Mouse (Mus musculus) MEL (cell line): ENCODE measurements around the gene Rpl9-ps6. TPM values are rescaled to one million over a fixed set of nuclear protein-coding genes. Genes with fewer than 3 reads are reported as not detected.

Experiments used
- DNase-seq: peaks from one replicate; pipeline ENCODE4 v3.0.0; 2011; ENCODE audit warnings: low read depth, low spot score
- H3K27ac ChIP-seq: 2 replicates; pipeline ENCODE4 v1.5.1; 2012; ENCODE audit warnings: low read depth, mild to moderate bottlenecking, control low read depth, low read length, moderate library complexity; ENCODE audit not compliant: control insufficient read depth
- H3K27me3 ChIP-seq, 2 experiments: fragments of 150-350 bp in 1 of 2; sonication (generic) in 1 of 2; 2 replicates each; pipeline ENCODE4 v1.6.1; 2012; ENCODE audit warnings: low read length in 2 of 2, mild to moderate bottlenecking in 2 of 2, improper control_type of control experiment in 1 of 2, moderate library complexity in 1 of 2; ENCODE audit not compliant: insufficient read depth in 2 of 2, control insufficient read depth in 1 of 2
- H3K36me3 ChIP-seq, 2 experiments: 2 replicates each; pipeline ENCODE4 v1.6.1; 2012 to 2014; ENCODE audit warnings: low read length in 2 of 2, improper control_type of control experiment in 1 of 2, inconsistent platforms in 1 of 2, mild to moderate bottlenecking in 1 of 2; ENCODE audit not compliant: insufficient read depth in 2 of 2, control insufficient read depth in 1 of 2
- H3K4me1 ChIP-seq, 2 experiments: fragments of 150-350 bp in 1 of 2; sonication (generic) in 1 of 2; 2 replicates each; pipeline ENCODE4 v1.6.1; 2012; ENCODE audit warnings: low read length in 2 of 2, improper control_type of control experiment in 1 of 2, mild to moderate bottlenecking in 1 of 2; ENCODE audit not compliant: insufficient read depth in 2 of 2, control insufficient read depth in 1 of 2
- H3K4me3 ChIP-seq, 2 experiments: fragments of 150-350 bp in 1 of 2; sonication (generic) in 1 of 2; 2 replicates each; pipeline ENCODE4 v1.5.1; 2012; ENCODE audit warnings: low read depth in 2 of 2, low read length in 2 of 2, mild to moderate bottlenecking in 2 of 2, moderate library complexity in 2 of 2, control low read depth in 1 of 2, improper control_type of control experiment in 1 of 2; ENCODE audit not compliant: control insufficient read depth in 1 of 2, insufficient read depth in 1 of 2
- H3K79me2 ChIP-seq: 2 replicates; pipeline ENCODE4 v1.6.1; 2012; ENCODE audit warnings: mild to moderate bottlenecking, low read length, moderate library complexity; ENCODE audit not compliant: control insufficient read depth, poor library complexity, insufficient read depth
- H3K9ac ChIP-seq: 2 replicates; pipeline ENCODE4 v1.6.1; 2012; ENCODE audit warnings: low read depth, mild to moderate bottlenecking, control low read depth, low read length, moderate library complexity; ENCODE audit not compliant: control insufficient read depth, poor library complexity, severe bottlenecking
- H3K9me3 ChIP-seq: fragments of 150-350 bp; sonication (generic); replicated peaks from 2 replicates; pipeline ENCODE4 v1.6.1; 2012; ENCODE audit warnings: mild to moderate bottlenecking, low read length, improper control_type of control experiment, moderate library complexity; ENCODE audit not compliant: insufficient read depth
- BHLHE40 ChIP-seq: IDR thresholded peaks from 2 replicates; pipeline ENCODE4 v1.6.1; 2012; ENCODE audit warnings: low read depth, mild to moderate bottlenecking, inconsistent platforms, low read length, improper control_type of control experiment, borderline replicate concordance
- E2F4 ChIP-seq: IDR thresholded peaks from 2 replicates; pipeline ENCODE4 v1.6.1; 2011; ENCODE audit warnings: low read depth, low read length, improper control_type of control experiment, borderline replicate concordance
- ETS1 ChIP-seq: IDR thresholded peaks from 2 replicates; pipeline ENCODE4 v1.6.1; 2012; ENCODE audit warnings: low read depth, mild to moderate bottlenecking, inconsistent platforms, low read length, improper control_type of control experiment, moderate library complexity
- GABPA ChIP-seq: IDR thresholded peaks from 2 replicates; pipeline ENCODE4 v1.6.1; 2012; ENCODE audit warnings: low read depth, mild to moderate bottlenecking, inconsistent platforms, low read length, improper control_type of control experiment, moderate library complexity
- GATA1 ChIP-seq: IDR thresholded peaks from 2 replicates; pipeline ENCODE4 v1.6.1; 2011; ENCODE audit warnings: low read depth, low read length, improper control_type of control experiment
- MAZ ChIP-seq: IDR thresholded peaks from 2 replicates; pipeline ENCODE4 v1.6.1; 2012; ENCODE audit warnings: low read depth, mild to moderate bottlenecking, inconsistent platforms, low read length, improper control_type of control experiment
- MYB ChIP-seq: IDR thresholded peaks from 2 replicates; pipeline ENCODE4 v1.6.1; 2011; ENCODE audit warnings: mild to moderate bottlenecking, low read depth, low read length, improper control_type of control experiment
- POLR2AphosphoS2 ChIP-seq: IDR thresholded peaks from 2 replicates; pipeline ENCODE4 v1.6.1; 2011; ENCODE audit warnings: low read length, improper control_type of control experiment
- RAD21 ChIP-seq: IDR thresholded peaks from 2 replicates; pipeline ENCODE4 v1.6.1; 2011; ENCODE audit warnings: mild to moderate bottlenecking, low read depth, low read length, improper control_type of control experiment
- RCOR1 ChIP-seq: IDR thresholded peaks from 2 replicates; pipeline ENCODE4 v1.6.1; 2012; ENCODE audit warnings: low read depth, mild to moderate bottlenecking, inconsistent platforms, low read length, improper control_type of control experiment
- SIN3A ChIP-seq: IDR thresholded peaks from 2 replicates; pipeline ENCODE4 v1.6.1; 2012; ENCODE audit warnings: low read length, improper control_type of control experiment, inconsistent platforms
- SMC3 ChIP-seq: IDR thresholded peaks from 2 replicates; pipeline ENCODE4 v1.6.1; 2011; ENCODE audit warnings: low read depth, low read length, improper control_type of control experiment
- TAL1 ChIP-seq: IDR thresholded peaks from 2 replicates; pipeline ENCODE4 v1.6.1; 2012; ENCODE audit warnings: mild to moderate bottlenecking, inconsistent platforms, low read length, moderate library complexity, mixed read lengths
- TBP ChIP-seq: IDR thresholded peaks from 2 replicates; pipeline ENCODE4 v1.8.0; 2011; ENCODE audit warnings: low read depth, low read length, improper control_type of control experiment
- TCF12 ChIP-seq: IDR thresholded peaks from 2 replicates; pipeline ENCODE4 v1.6.1; 2014; ENCODE audit warnings: low read depth, mild to moderate bottlenecking, inconsistent platforms, low read length, improper control_type of control experiment, moderate library complexity
- USF1 ChIP-seq: IDR thresholded peaks from 2 replicates; pipeline ENCODE4 v1.6.1; 2014; ENCODE audit warnings: low read depth, mild to moderate bottlenecking, inconsistent platforms, low read length, improper control_type of control experiment, moderate library complexity
- USF2 ChIP-seq, 2 experiments: IDR thresholded peaks; 2 replicates each; pipeline ENCODE4 v1.6.1; 2011 to 2012; ENCODE audit warnings: improper control_type of control experiment in 2 of 2, low read length in 2 of 2, borderline replicate concordance in 1 of 2, inconsistent platforms in 1 of 2, low read depth in 1 of 2, mild to moderate bottlenecking in 1 of 2; ENCODE audit not compliant: insufficient read depth in 1 of 2
- ZC3H11A ChIP-seq: IDR thresholded peaks from 2 replicates; pipeline ENCODE4 v1.6.1; 2012; ENCODE audit warnings: low read depth, mild to moderate bottlenecking, inconsistent platforms, low read length, improper control_type of control experiment
- ZMIZ1 ChIP-seq: IDR thresholded peaks from 2 replicates; pipeline ENCODE4 v1.6.1; 2012; ENCODE audit warnings: low read depth, mild to moderate bottlenecking, inconsistent platforms, low read length, improper control_type of control experiment, moderate library complexity
- ZNF384 ChIP-seq: IDR thresholded peaks from 2 replicates; pipeline ENCODE4 v1.6.1; 2012; ENCODE audit warnings: low read depth, mild to moderate bottlenecking, inconsistent platforms, low read length, improper control_type of control experiment
- polyA plus RNA-seq, 2 experiments: library from polyadenylated mRNA; stranded (reverse) in 1 of 2; unstranded in 1 of 2; fragments of >175 nt in 1 of 2; fragments of >200 nt in 1 of 2; gene quantifications; 2 replicates each; pipeline versions ENCODE4 v1.2.1 to v1.2.4; 2012; ENCODE audit warnings: low replicate concordance in 2 of 2, low read depth in 1 of 2; ENCODE audit not compliant: insufficient read length in 2 of 2, insufficient read depth in 1 of 2, missing spikeins in 1 of 2
- total RNA-seq: library from RNA; depleted of rRNA; stranded (reverse); fragments of 300-350 nt; gene quantifications from 2 replicates; pipeline ENCODE4 v1.2.3, GENCODE M21; 2012

The Rpl9-ps6 gene
- total and polyA plus RNA-seq, 3 experiments = 95.5 to 161 TPM; not detected in 1

DNA sequence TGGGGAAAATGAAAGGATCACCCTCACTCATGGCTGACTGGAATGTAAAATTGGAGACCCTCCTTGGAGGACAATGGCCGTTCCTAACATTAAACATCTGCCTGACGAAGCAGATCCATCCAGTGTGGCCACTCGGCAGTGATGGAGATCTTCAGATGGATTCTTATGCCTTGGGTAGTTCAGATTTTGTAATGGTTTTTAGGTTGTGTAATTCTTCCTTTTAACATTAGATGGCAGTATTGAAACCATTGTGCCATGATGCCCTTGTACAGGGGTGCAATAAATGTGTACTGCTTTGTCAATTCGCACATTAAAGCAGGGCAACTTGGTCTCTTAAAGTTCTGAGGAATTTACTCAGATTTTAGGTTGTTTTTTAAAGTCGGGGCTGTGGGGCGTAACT lies 35.0 kb upstream of the Rpl9-ps6 start (continued):
- peak; percentile 47 for TF ChIP-seq SMC3

DNA sequence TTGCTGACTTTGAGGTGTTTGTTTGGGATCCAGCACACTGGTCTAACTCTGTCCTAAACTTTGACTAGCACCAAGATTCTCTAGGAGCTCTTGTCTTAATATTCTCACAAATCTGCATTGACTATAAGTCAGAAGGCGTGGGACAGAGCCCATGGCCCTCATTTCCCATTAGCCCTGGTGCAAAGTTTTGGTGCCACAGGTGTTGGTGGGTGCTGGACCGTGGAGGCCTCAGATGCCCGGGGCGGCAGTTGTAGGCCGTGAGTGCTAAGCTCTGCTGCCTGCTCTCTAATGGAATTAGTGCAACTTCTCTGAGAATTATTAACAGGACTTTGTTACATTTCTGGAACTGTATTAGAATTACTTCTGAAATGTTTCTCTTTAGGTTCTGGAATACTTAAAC lies 31.6 kb upstream of the Rpl9-ps6 start:
- no peaks in the 10 kb centered on the region for H3K9me3 ChIP-seq
- peaks cover 72% of the 10 kb centered on the region for H3K79me2 ChIP-seq
- peaks cover 60 to 61% of the 10 kb centered on the region in 2 experiments for H3K36me3 ChIP-seq
- H3K4me1 ChIP-seq = peaks cover 14 to 15% of the 10 kb centered on the region in 2 experiments
- H3K27me3 ChIP-seq = no peaks in the 10 kb centered on the region
- TF ChIP-seq USF2 (IDR thresholded peaks at IDR 0.05; ENCODE audit: borderline replicate concordance in 1 of 2, insufficient read depth in 1 of 2, low read depth in 1 of 2, low read length in 2 of 2) (no peak), MYB (no peak), MAZ (no peak), ETS1 (no peak), USF1 (no peak), SIN3A (no peak)
- no peak overlapping the region for H3K4me3 ChIP-seq
- no peak for DNase-seq
- no peak overlapping the region for H3K9ac ChIP-seq
- H3K27ac ChIP-seq = 0 out of 2 replicates have a peak overlapping the region, but pooled peaks have one; percentile 10

DNA sequence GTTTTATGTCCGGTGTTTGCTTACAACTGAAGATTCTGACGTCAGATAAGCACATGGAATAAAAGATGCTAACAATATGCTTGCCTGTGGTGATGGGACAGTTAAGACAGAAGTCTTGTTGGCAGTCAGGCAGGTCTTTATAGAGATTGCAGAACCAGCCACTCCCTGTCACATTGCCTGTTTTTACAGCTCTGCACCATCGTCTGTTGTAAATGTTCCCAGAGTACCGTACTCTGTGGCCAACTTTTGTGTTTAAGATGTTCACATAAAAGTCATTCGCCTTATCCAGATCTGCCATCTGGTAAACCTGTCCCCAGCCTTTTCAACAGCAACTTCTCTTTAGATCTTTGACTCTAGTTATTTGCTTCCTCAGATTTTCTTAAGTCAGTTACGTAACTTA lies 31.0 kb upstream of the Rpl9-ps6 start:
- Histone ChIP-seq H3K79me2 (peaks cover 75% of the 10 kb centered on the region), H3K36me3 (peaks cover 66 to 67% of the 10 kb centered on the region in 2 experiments), H3K4me1 (peaks cover 15 to 18% of the 10 kb centered on the region in 2 experiments), H3K9ac (no peak overlapping the region), H3K27ac (no peak overlapping the region), H3K27me3 (no peaks in the 10 kb centered on the region), H3K9me3 (no peaks in the 10 kb centered on the region), H3K4me3 (no peak overlapping the region)
- TF ChIP-seq GABPA (no peak), E2F4 (no peak), ZNF384 (no peak), TBP (no peak), SIN3A (peak; percentile 25; the same call in 1 of the 2 replicates), GATA1 (peak; percentile 45), TAL1 (peak; percentile 27; the same call in 1 of the 2 replicates), RAD21 (no peak), POLR2AphosphoS2 (no peak), ZMIZ1 (no peak), ZC3H11A (no peak), TCF12 (0 out of 2 replicates have a peak, but pooled peaks have one; percentile 21), MYB (no peak), BHLHE40 (no peak), RCOR1 (no peak)
- peak; percentile 69 for DNase-seq
